Mouse (Mus musculus) left cerebral cortex, postnatal 10 days (tissue): ENCODE measurements at regions not wholly inside any gene's neighbourhood (a gene's known extent, or its start where the extent isn't known, plus 50 kb on each side); places are given as distances from the start of the nearest gene placed in this dataset.
A peak's percentile ranks its signal among the peaks of the same experiment; 100 is the strongest.

ENCODE experiments used
- DNase-seq, 2 experiments: peaks; one replicate each; pipeline ENCODE4 v3.0.0; 2021 to 2022; ENCODE audit warnings: low spot score in 2 of 2, mixed read lengths in 1 of 2; ENCODE audit errors: extremely low spot score in 1 of 2
- intact Hi-C: fragments of 180-260 bp; cut with DNase I; formaldehyde crosslinking; loops from one replicate; pipeline ENCODE4 v1.15.1; 2025

GRCm38 (mm10) chr2:9642411-9642810, 238.6 kb upstream of the 4930412O13Rik start:
- intact Hi-C loops = no loop called here
- no peak for DNase-seq

DNA sequence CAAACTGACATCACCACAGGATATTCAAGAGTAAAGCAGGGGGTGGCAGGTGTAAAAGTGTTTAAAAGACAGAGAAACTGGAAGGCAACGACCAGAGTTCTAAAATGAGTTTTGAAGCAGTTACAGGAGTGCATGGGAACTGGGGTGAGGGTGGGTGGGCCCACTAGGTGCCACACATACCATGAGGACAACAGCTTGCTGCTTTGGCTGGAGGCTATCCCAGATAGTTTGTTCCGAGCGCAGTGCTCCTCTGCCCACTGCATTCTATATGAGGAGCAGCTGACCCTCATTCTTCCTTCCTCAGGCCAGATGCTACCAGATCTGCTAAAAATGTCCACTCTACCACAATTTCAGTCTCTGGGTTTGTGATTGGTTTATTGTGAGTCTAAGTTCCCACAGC, 234.6 kb upstream of the 4930412O13Rik start:
- intact Hi-C loops = no loop called here
- no peak for DNase-seq

DNA sequence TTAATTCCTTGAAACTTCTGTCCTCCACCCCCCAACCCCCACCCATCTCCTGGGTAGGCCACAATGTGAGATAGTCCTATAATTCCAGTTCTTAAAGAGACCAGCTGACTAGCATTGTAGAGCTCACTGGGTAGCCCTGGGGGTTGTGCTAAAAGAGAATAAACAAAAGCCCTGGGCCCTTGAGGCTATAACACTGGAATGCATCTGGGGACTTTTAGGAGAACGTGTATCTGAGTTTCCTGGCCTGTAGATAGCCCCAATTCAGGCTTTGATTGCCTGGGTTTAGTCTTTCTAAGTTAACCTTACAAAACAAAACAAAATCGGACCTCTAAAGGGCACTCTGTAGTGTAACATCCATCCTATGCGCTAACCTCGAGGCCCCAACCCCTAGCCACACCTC, 234.1 kb upstream of the 4930412O13Rik start:
- DNase-seq = no peak
- intact Hi-C loops = no loop called here

GRCm38 (mm10) chr2:9650082-9650481, 231.0 kb upstream of the 4930412O13Rik start:
- DNase-seq = no peak

GRCm38 (mm10) chr2:9658880-9659279, 222.2 kb upstream of the 4930412O13Rik start:
- DNase-seq = no peak
- intact Hi-C loops = no loop called here

More at GRCm38 (mm10) chr2:9650082-9650481, 231.0 kb upstream of the 4930412O13Rik start:
- intact Hi-C loops = no loop called here

- intact Hi-C loops = no loop called here
Measured at GRCm38 (mm10) chr2:9669621-9670020, 211.4 kb upstream of the 4930412O13Rik start.

GRCm38 (mm10) chr2:9681691-9682152, 199.3 kb upstream of the 4930412O13Rik start:
- intact Hi-C loops = no loop called here
- no peak for DNase-seq

More at GRCm38 (mm10) chr2:9669621-9670020, 211.4 kb upstream of the 4930412O13Rik start:
- no peak for DNase-seq

GRCm38 (mm10) chr2:9683673-9684210, 197.3 kb upstream of the 4930412O13Rik start:
- intact Hi-C loops = no loop called here
- no peak for DNase-seq

DNA sequence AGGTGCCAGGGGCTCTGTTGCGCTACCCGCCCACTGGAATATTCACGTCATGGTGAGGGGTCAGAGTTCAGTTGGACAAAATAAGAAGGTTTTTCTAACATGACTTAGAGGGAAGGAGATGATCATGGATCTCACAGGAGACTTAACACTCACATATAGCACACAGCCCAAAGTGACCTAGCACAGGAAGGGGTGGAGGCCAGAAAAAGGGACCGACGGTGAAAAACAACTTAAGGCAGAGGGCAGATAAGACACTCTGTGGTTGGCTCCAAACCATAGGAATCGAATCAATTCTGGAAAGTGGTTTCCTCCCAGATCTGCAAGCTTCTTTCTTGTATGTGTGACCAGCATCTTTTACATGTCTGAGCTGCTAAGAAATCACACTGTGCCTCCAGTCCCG, 192.9 kb upstream of the 4930412O13Rik start:
- no peak for DNase-seq
- intact Hi-C loops = no loop called here

DNA sequence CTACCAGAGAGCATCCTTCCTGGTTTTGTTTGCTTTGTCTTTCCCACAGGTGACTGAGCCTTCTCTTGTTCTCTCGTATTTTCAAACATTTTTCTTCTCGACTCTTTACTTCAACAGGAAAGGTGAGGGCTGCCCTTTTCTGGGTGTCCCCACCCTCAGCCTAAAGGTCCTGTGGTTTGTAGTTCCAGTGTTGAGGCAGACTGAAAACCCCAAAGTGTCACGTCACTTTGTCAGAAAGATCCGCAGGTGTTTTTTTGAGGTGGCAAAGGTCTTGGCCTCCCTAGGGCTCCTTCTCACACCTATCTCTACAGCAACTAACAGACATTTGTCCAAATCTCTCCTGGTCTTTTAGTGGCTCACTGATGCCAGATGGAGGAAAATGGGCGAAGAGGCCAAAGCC, 191.5 kb upstream of the 4930412O13Rik start:
- intact Hi-C loops = no loop called here
- no peak for DNase-seq

DNA sequence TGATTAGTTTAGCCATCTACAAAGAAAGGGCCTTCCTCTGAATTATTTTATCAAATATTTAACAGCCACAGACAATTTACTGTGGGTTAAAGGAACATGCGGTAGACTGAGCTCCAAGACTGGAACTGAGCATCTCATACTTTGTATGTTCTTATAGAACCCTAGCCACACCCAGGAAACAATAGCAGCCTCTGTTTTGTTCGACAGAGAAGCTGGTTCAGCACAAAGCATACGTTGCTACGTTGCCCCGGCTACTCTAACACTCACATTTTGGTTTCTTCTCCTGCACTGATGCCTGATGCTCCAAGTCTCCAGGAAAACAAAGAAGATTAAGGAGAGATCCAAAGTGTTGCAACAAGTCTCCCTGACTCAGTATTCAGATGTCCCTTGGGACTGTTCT, 189.5 kb upstream of the 4930412O13Rik start:
- intact Hi-C loops = no loop called here
- no peak for DNase-seq

DNA sequence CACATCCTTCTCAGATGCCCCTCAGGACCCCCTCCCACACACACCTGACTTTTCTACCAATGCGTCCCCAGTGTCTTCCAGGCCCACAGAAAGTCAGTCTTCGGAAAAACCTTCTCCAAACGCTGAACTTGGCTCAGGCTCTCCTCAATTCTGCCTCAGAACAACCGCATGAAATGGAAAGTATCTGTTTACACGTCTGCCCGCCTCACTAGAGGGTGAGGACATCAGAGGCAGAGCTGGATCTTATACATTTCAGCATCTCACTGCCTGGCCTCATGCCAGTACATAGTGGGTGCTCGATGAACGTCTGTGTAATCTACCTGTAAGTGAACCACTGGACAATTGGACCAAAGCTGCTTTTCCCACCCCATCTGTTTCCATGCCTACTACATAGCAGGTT, 189.1 kb upstream of the 4930412O13Rik start:
- intact Hi-C loops = no loop called here
- DNase-seq = peak in 1 of 2 experiments; percentile 25

GRCm38 (mm10) chr2:9693351-9693750, 187.7 kb upstream of the 4930412O13Rik start:
- intact Hi-C loops = no loop called here
- no peak for DNase-seq

DNA sequence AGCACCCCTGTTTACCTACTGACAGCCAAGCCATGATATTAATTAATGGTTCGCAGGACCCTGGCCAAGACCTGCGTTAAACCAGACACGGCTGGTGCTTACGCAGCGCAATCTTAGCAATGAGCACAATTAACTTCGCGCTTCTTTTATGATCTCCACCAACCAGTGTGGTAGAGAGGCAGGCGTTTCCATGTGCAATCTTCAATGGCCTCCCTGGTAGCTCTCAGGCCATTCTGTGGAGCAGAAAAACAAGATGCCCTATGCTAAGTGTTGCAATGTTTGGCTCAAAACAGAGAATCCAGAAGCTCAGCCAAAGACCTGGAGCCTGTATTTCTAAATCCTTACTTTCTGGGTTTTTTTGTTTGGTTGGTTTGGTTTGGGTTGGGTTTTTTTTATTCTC, 186.9 kb upstream of the 4930412O13Rik start:
- DNase-seq = no peak
- intact Hi-C loops = no loop called here

DNA sequence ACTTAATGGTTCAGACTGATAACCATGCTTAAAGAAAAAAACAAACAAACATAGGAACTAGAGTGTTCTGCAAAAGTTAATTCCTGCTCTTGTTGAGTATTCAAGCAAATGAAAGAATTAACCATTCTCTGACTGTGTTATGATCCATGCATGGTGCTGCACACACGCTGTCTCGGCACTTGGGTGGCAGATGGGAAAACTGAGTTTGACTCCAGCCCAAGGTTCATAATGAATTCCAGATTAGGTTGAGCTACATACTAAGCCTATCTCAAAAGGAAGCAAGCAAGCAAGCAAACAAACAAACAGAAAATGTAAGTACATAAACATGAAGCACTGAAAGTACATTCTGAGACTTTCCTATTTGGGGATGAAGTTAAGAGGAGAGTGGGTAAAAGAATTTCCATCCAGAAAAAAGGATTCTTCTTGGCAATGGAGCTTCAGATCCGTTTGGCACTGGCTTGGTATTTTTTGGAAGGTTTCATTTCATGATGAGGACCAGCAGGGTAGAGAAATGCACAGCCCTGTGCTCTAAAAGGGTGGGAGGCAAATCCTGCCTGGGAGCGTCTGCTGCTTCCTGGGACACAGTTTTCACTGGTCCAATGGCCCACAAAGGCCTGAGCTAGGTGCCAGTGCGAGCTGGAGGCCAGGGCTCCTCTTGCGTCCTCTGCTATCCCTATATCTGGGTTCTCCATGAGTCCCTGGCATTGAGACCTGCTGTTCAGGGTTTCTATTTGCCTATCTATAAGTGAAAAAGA, 183.3 kb upstream of the 4930412O13Rik start:
- no peak for DNase-seq
- intact Hi-C loops = no loop called here

DNA sequence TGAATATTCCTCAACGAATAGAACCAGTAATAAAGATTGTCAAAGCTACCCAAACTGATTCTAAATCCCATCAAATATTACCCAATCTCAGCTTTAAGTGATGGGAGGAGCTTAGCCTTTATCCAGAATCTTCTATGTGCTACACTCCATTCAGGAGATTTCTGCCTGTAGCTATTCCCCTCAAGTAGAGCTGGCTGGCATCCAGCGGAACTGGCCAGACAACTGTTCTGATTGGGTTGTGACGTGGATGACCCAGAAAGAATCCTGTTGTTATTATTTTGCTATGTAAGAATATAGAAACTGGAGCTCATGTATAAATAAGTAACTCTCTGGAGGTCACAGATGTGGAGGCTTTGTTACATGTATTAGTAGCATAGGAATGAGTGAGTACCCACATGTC, 176.8 kb upstream of the 4930412O13Rik start:
- intact Hi-C loops = no loop called here
- DNase-seq = peak in 1 of 2 experiments; percentile 27

GRCm38 (mm10) chr2:9709466-9709865, 171.6 kb upstream of the 4930412O13Rik start:
- intact Hi-C loops = no loop called here
- no peak for DNase-seq

DNA sequence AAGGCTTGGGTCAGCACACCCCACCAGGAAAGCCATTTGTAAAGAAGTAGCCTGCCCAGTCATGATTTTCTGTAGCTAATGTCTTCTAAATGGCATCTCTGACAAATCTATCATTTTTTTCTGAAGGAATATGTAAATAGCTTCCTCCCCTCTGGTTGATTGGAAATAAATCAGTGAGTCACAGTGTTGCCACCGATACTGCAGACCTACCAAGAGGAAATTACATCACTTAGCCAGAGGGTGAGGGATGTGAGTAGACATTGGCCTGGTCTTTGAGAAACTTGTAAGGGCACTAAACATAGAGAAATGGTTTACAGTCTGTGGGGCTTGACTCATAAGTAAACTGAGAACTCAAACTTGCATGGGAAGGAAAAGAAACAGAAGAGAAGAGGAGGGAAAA, 163.1 kb upstream of the 4930412O13Rik start:
- intact Hi-C loops = no loop called here
- no peak for DNase-seq

DNA sequence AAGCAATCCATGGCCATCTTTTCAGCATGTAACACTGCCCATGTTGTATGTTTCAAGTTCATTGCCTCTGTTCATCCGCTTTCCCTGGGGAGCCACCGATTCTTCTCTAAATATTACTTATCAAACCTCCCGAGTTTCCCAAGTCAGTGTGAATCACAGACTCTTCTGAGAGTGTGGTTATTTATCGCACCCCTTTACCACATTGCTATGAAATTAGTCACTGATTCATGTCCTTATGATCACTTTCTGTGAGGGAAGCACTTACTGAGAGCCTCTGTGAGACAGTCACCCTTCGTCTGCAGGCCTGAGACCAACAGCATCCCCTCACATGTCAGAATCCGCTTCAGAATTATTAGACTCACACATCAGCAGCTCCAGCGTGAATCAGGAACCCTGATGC, 147.8 kb upstream of the 4930412O13Rik start:
- intact Hi-C loops = no loop called here
- DNase-seq = no peak

DNA sequence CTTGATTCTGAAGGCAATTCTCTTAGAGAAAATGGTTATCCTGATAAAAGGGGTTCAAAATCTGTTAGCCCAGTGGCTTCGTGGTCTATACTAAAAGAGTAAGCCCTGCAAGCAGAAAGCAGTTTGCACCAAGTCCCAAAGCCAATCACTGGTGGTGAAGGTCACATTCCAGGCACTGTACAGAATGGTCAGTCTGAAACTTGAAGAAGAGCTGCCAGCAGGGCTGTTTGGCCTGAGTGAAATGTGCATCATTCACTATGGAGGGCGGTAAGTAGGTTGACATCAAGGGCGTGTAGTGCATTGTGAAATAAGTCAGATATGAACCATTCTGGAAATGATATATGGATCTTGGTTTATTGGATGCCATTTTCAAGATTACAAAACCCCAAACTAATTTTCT, 136.9 kb upstream of the 4930412O13Rik start:
- no peak for DNase-seq
- intact Hi-C loops = no loop called here
